Mouse (Mus musculus) kidney, adult 2 months (tissue): ENCODE results near the gene Uqcc1. TPM values are rescaled to one million over a fixed set of nuclear protein-coding genes. Genes with fewer than 3 reads are reported as not detected.
A peak's percentile ranks its signal among the peaks of the same experiment; 100 is the strongest.

Source experiments
- DNase-seq: peaks from one replicate; pipeline ENCODE4 v3.0.0; 2021
- H3K27ac ChIP-seq: fragments of 200-500 bp; 2 replicates; pipeline ENCODE4 v1.5.1; 2012; ENCODE audit warnings: low read depth, low read length, control low read depth, inconsistent platforms; ENCODE audit not compliant: insufficient read depth
- H3K27me3 ChIP-seq: fragments of 200-500 bp; replicated peaks from 2 replicates; pipeline ENCODE4 v1.6.1; 2012; ENCODE audit warnings: mild to moderate bottlenecking, moderate library complexity, low read length, inconsistent platforms; ENCODE audit not compliant: control insufficient read depth, insufficient read depth
- H3K36me3 ChIP-seq: fragments of 200-500 bp; 2 replicates; pipeline ENCODE4 v1.6.1; 2012; ENCODE audit warnings: mild to moderate bottlenecking, moderate library complexity, low read length, inconsistent platforms; ENCODE audit not compliant: control insufficient read depth, insufficient read depth
- H3K4me1 ChIP-seq: fragments of 200-500 bp; 2 replicates; pipeline ENCODE4 v1.6.1; 2011; ENCODE audit warnings: low read length; ENCODE audit not compliant: control insufficient read depth, insufficient read depth
- H3K4me3 ChIP-seq: fragments of 200-500 bp; 2 replicates; pipeline ENCODE4 v1.5.1; 2011; ENCODE audit warnings: mild to moderate bottlenecking, low read depth, low read length, control low read depth; ENCODE audit not compliant: insufficient read depth
- CTCF ChIP-seq: fragments of 200-500 bp; conservative IDR thresholded peaks from 2 replicates; pipeline ENCODE4 v1.5.1; 2011; ENCODE audit warnings: low read depth, mild to moderate bottlenecking, control low read depth, low read length, moderate library complexity, mixed read lengths; ENCODE audit not compliant: insufficient read depth, insufficient read length
- POLR2A ChIP-seq: fragments of 200-500 bp; IDR thresholded peaks from one replicate; pipeline ENCODE4 v1.6.1; 2011; ENCODE audit warnings: low read depth, low read length, control low read depth
- WGBS: fragments of 180-500 bp; shearing (Covaris S2); methylation state at CpG from one replicate; pipeline ENCODE4 v1.1.7; 2018; 5-methylcytosine and 5-hydroxymethylcytosine counted together
- polyA plus RNA-seq: library from polyadenylated mRNA; depleted of rRNA; stranded (reverse); fragments of >200 nt; gene quantifications from 2 replicates; pipeline ENCODE4 v1.2.3, GENCODE M21; 2012

The Uqcc1 gene
- polyA plus RNA-seq, 1 experiment = 74.9 TPM

GRCm38 (mm10) chr2:155814829-155815228 is 115.3 kb downstream of the Uqcc1 start:
- TF ChIP-seq CTCF = no peak
- no peak for TF ChIP-seq POLR2A
- no peak for DNase-seq
- 27% methylated on average over 5 of the region's 5 CpGs for WGBS

GRCm38 (mm10) chr2:155812637-155813036 is 117.5 kb downstream of the Uqcc1 start:
- Histone ChIP-seq H3K36me3 (no peaks in the 10 kb centered on the region), H3K4me3 (no peak overlapping the region), H3K4me1 (no peaks in the 10 kb centered on the region), H3K27me3 (no peaks in the 10 kb centered on the region), H3K27ac (no peak overlapping the region)
- TF ChIP-seq CTCF (no peak), POLR2A (no peak)
- WGBS = 82% methylated on average over 4 of the region's 4 CpGs
- no peak for DNase-seq

More at GRCm38 (mm10) chr2:155814829-155815228, 115.3 kb downstream of the Uqcc1 start:
- Histone ChIP-seq H3K4me1 (peaks cover 10% of the 10 kb centered on the region), H3K36me3 (no peaks in the 10 kb centered on the region), H3K27ac (no peak overlapping the region), H3K4me3 (no peak overlapping the region), H3K27me3 (no peaks in the 10 kb centered on the region)

GRCm38 (mm10) chr2:155811821-155812396 is 118.2 kb downstream of the Uqcc1 start:
- Histone ChIP-seq H3K4me1 (no peaks in the 10 kb centered on the region), H3K36me3 (no peaks in the 10 kb centered on the region), H3K4me3 (no peak overlapping the region), H3K27ac (no peak overlapping the region), H3K27me3 (no peaks in the 10 kb centered on the region)
- 40% methylated on average over 16 of the region's 16 CpGs for WGBS
- peak; percentile 73 for DNase-seq
- TF ChIP-seq CTCF (peak; percentile 96), POLR2A (no peak)

GRCm38 (mm10) chr2:155809620-155810019 is 120.5 kb downstream of the Uqcc1 start:
- H3K27ac ChIP-seq = no peak overlapping the region
- TF ChIP-seq CTCF = no peak
- TF ChIP-seq POLR2A = no peak
- no peaks in the 10 kb centered on the region for H3K27me3 ChIP-seq
- no peaks in the 10 kb centered on the region for H3K36me3 ChIP-seq
- peaks cover 4% of the 10 kb centered on the region; the same call in 1 of the 2 replicates for H3K4me1 ChIP-seq
- H3K4me3 ChIP-seq = no peak overlapping the region
- WGBS = 78% methylated on average over 4 of the region's 4 CpGs
- no peak for DNase-seq

GRCm38 (mm10) chr2:155807408-155807807 is 122.7 kb downstream of the Uqcc1 start:
- Histone ChIP-seq H3K4me1 (peaks cover 4% of the 10 kb centered on the region; the same call in 1 of the 2 replicates), H3K36me3 (no peaks in the 10 kb centered on the region), H3K4me3 (no peak overlapping the region), H3K27ac (no peak overlapping the region), H3K27me3 (no peaks in the 10 kb centered on the region)
- DNase-seq = no peak
- WGBS = 48% methylated on average over 4 of the region's 4 CpGs
- TF ChIP-seq POLR2A (no peak), CTCF (no peak)

- H3K4me1 ChIP-seq = peaks cover 4% of the 10 kb centered on the region; the same call in 1 of the 2 replicates
- no peak overlapping the region for H3K4me3 ChIP-seq
- 45% methylated on average over 5 of the region's 5 CpGs for WGBS
- H3K27me3 ChIP-seq = no peaks in the 10 kb centered on the region
- no peaks in the 10 kb centered on the region for H3K36me3 ChIP-seq
- DNase-seq = peak; percentile 27
- no peak overlapping the region for H3K27ac ChIP-seq
- TF ChIP-seq CTCF (no peak), POLR2A (no peak)
Measured at GRCm38 (mm10) chr2:155806548-155806947, 123.6 kb downstream of the Uqcc1 start.

- TF ChIP-seq POLR2A (no peak), CTCF (no peak)
- no peaks in the 10 kb centered on the region for H3K36me3 ChIP-seq
- 88% methylated on average over 6 of the region's 6 CpGs for WGBS
- H3K27ac ChIP-seq = no peak overlapping the region
- no peak overlapping the region for H3K4me3 ChIP-seq
- H3K27me3 ChIP-seq = no peaks in the 10 kb centered on the region
- H3K4me1 ChIP-seq = peaks cover 4% of the 10 kb centered on the region; the same call in 1 of the 2 replicates
- DNase-seq = no peak
Measured at GRCm38 (mm10) chr2:155805925-155806255, 124.2 kb downstream of the Uqcc1 start.
